Mouse (Mus musculus): ENCODE data around the gene Gnb2. TPM values are rescaled to one million over a fixed set of nuclear protein-coding genes. Genes with fewer than 3 reads are reported as not detected.

Gene Gnb2
- 376 to 402 TPM (median 387 TPM) in 4 replicates for total RNA-seq (2023)

DNA sequence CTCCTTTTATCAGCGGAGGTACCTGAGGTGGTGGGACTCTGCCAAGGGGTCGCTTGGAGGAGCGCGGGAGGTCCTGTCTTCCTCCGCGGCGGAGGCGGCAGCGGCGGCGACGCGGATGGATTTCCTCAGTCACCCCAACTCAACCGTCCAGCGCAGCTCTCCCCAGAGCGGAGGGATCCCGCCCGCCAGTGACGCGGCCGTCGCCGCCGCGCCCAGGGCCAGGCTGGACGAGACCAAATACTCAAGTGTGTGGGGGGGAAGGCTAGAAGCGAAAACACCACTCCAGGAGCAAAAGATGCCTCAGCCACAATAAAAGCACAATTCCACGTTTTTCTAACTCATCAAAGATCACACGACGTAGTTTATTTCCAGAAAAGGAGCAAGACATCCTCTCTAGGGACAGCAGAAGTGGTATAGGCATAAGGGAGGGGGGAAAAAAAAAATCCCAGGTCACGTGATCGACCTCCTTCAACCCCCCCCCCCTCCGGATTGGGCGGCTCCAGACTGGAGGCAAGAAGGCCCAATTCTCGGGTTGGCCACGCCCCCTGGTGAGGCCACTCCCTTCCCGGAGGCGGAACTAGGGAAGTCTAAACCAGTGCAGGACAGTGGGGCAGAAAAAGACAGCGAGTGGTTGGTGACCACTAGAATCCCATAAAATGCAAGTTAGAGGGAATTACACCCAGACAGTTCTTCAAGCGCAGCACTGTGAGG is at the start of gene Gnb2, which contains the start of gene Epo:
TSS of gene Gnb2 (minus strand) at position 394 of the 711 bp plus-strand sequence.
TSS of gene Epo (minus strand) at position 126 of the 711 bp plus-strand sequence.

GRCm38 (mm10) chr5:137569665-137570064 is 36.4 kb upstream of the Gnb2 start, which contains the start of gene Tfr2:
TSS of gene Tfr2 (plus strand) at chr5:137569840.

GRCm38 (mm10) chr5:137553411-137553837 is 20.1 kb upstream of the Gnb2 start, which contains the start of gene Actl6b:
TSS of gene Actl6b (plus strand) at chr5:137553517.

DNA sequence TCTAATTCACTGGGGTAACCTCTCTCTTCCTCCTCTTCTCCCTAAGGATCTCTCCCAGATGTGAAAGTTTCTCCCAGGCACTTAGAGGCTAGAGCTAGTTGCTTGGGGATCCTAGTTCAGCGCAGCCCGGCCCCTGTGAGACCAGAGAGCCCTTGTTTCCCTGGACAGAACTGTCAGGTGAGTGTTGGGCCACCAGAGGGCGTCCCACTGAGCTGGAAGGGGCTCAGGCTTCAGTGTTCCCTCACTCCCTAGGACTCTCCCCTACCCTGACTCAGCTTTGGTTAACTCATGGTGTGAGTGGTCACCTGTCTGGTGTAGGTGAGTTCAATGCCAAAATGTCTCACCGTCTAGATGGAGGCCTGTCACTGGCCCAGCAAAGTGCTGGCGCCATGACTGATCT is 14.9 kb downstream of the Gnb2 start, which contains the start of gene Gigyf1:
TSS of gene Gigyf1 (plus strand) at position 113 of the 400 bp plus-strand sequence.

GRCm38 (mm10) chr5:137501709-137502666 is 31.3 kb downstream of the Gnb2 start, which contains the start of gene Pop7:
TSS of gene Pop7 (minus strand) at chr5:137502518.

Other genes starting within 250 kb of the Gnb2 start
- 0.43 to 0.98 TPM (median 0.74 TPM) in 4 replicates for gene Ache, start 246.0 kb downstream of the Gnb2 start, total RNA-seq (2023)
- gene Ufsp1, start 238.9 kb downstream of the Gnb2 start, total RNA-seq (2023): 0.58 to 2.3 TPM (median 1.7 TPM) in 4 replicates
- 398 to 449 TPM (median 433 TPM) in 4 replicates for gene Srrt, start 225.8 kb downstream of the Gnb2 start, total RNA-seq (2023)
- 5.1 to 7.4 TPM (median 6.9 TPM) in 4 replicates for gene Trip6, start 219.1 kb downstream of the Gnb2 start, total RNA-seq (2023)
- 19.9 to 27.0 TPM (median 21.0 TPM) in 4 replicates for gene Slc12a9, start 199.9 kb downstream of the Gnb2 start, total RNA-seq (2023)
- not detected in 4 replicates for gene Ephb4, start 183.4 kb downstream of the Gnb2 start, total RNA-seq (2023)
- gene Zan, start 56.4 kb downstream of the Gnb2 start, total RNA-seq (2023): not detected in 4 replicates
- 31.5 to 37.5 TPM (median 32.2 TPM) in 4 replicates for gene Pop7, start 31.0 kb downstream of the Gnb2 start, total RNA-seq (2023)
- 102 to 122 TPM (median 107 TPM) in 4 replicates for gene Gigyf1, start 15.0 kb downstream of the Gnb2 start, total RNA-seq (2023)
- gene Epo, start 268 bp downstream of the Gnb2 start, total RNA-seq (2023): not detected in 4 replicates
- not detected in 4 replicates for gene Actl6b, start 20.0 kb upstream of the Gnb2 start, total RNA-seq (2023)
- 0.44 to 1.0 TPM (median 0.49 TPM) in 3 of 4 replicates, not detected in the other for gene Tfr2, start 36.3 kb upstream of the Gnb2 start, total RNA-seq (2023)
- 35.5 to 53.4 TPM (median 47.2 TPM) in 4 replicates for gene Mospd3, start 67.5 kb upstream of the Gnb2 start, total RNA-seq (2023)
- gene Pcolce, start 80.3 kb upstream of the Gnb2 start, total RNA-seq (2023): 0.57 to 1.8 TPM (median 0.97 TPM) in 4 replicates
- 0.35 to 1.1 TPM (median 0.51 TPM) in 4 replicates for gene Fbxo24, start 95.5 kb upstream of the Gnb2 start, total RNA-seq (2023)
- gene Lrch4, start 95.6 kb upstream of the Gnb2 start, total RNA-seq (2023): 194 to 213 TPM (median 205 TPM) in 4 replicates
- gene Gm20605, start 95.7 kb upstream of the Gnb2 start, total RNA-seq (2023): 60.1 to 69.9 TPM (median 63.7 TPM) in 4 replicates
- gene Sap25, start 107.8 kb upstream of the Gnb2 start, total RNA-seq (2023): 70.9 to 87.6 TPM (median 79.5 TPM) in 4 replicates
- not detected in 4 replicates for gene Irs3, start 112.2 kb upstream of the Gnb2 start, total RNA-seq (2023)
- gene Agfg2, start 151.2 kb upstream of the Gnb2 start, total RNA-seq (2023): 15.2 to 20.8 TPM (median 18.0 TPM) in 4 replicates
- 0.24 to 0.75 TPM (median 0.55 TPM) in 4 replicates for gene Nyap1, start 208.1 kb upstream of the Gnb2 start, total RNA-seq (2023)
- gene Tsc22d4, start 212.2 kb upstream of the Gnb2 start, total RNA-seq (2023): 195 to 220 TPM (median 202 TPM) in 4 replicates
- gene Ppp1r35, start 245.3 kb upstream of the Gnb2 start, total RNA-seq (2023): 19.5 to 26.0 TPM (median 22.4 TPM) in 4 replicates

Measured in B cell, adult 62 days (primary cell).